Mouse (Mus musculus): ENCODE results near the gene Ust. TPM values are rescaled to one million over a fixed set of nuclear protein-coding genes. Genes with fewer than 3 reads are reported as not detected.

Gene Ust
- polyA plus RNA-seq, 1 experiment from 2014 or later = 11.5 TPM

DNA sequence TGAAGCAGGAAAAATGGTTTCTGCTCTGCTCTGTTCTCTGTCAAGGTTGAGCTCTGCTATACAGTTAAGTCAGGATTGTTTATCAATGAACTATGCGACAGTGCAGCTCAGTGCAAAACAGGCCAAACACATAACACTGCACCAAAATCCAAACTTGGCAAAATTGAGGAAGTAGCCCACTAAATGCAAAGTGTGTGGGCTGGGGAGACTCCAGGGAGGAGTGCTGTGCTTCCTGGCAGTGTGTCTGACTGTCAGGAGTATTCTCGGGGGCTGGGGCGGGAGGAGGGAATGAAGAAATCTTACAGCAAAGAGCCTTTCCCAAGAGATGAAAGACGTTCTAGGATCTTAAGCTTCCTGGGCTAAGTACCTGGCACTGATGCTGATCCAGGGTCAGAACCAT lies 165.1 kb downstream of the Ust start:
- Histone ChIP-seq H3K27ac (no peak overlapping the region), H3K4me2 (no peak overlapping the region), H3K36me3 (no peaks in the 10 kb centered on the region), H3K27me3 (no peaks in the 10 kb centered on the region), H3K9me3 (no peaks in the 10 kb centered on the region), H3K4me1 (0 out of 2 replicates have a peak, but pooled peaks cover 2% of the 10 kb centered on the region), H3K4me3 (no peak overlapping the region), H3K9ac (no peak overlapping the region)
- WGBS = 84% methylated on average over 4 of the region's 4 CpGs
- ATAC-seq (ENCODE audit: insufficient number of reproducible peaks, low FRiP score, low TSS enrichment, low read depth) = no peak

DNA sequence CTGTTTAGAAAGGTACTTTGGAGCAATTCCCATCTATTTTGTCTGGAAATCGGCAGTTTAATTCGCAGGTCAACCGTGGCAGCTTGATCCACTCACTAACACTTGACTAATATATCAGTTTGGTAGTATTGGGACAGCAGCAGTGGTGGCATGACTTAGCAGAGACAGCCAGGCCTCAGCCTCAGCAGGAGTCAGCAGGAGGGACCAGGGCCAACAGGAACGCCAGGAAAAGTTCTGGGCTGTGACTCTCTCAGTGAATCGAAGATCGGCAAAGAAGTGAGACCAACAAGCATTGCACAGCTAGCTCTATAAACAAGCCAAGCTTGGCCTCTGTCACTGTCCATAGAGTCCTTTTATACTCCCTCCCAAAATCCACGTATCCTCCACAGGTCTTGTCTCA lies 168.0 kb downstream of the Ust start:
- WGBS = 90% methylated on average over 7 of the region's 7 CpGs

DNA sequence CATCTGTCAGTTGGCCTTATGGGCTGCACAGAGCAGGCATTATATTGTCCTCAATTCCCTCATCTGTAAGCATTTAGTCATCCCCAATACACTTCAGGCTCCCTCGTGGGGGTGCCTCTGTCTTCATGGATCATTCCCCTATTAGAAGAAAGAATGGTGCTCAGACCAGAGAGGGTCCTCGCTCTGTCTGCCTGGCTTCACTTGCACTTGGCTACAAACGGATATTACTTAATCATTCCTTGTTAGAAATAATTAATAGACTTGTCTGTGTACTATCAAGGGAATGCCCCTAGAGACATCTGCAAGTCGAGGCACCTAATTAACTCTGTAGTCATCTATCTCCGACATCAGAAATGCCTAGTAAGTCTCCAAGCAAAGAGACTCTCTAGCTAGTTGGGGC lies 171.1 kb downstream of the Ust start:
- H3K27me3 ChIP-seq = no peaks in the 10 kb centered on the region
- ATAC-seq (ENCODE audit: insufficient number of reproducible peaks, low FRiP score, low TSS enrichment, low read depth) = no peak
- H3K9me3 ChIP-seq = no peaks in the 10 kb centered on the region
- no peak overlapping the region for H3K4me3 ChIP-seq
- WGBS = 48% methylated on average over 5 of the region's 5 CpGs
- no peak overlapping the region for H3K27ac ChIP-seq
- H3K4me2 ChIP-seq = no peak overlapping the region
- H3K4me1 ChIP-seq = peaks cover 9% of the 10 kb centered on the region; the same call in 1 of the 2 replicates
- no peak overlapping the region for H3K9ac ChIP-seq
- no peaks in the 10 kb centered on the region for H3K36me3 ChIP-seq

More for the DNA sequence above, 168.0 kb downstream of the Ust start:
- Histone ChIP-seq H3K4me3 (no peak overlapping the region), H3K9ac (no peak overlapping the region), H3K4me1 (no peaks in the 10 kb centered on the region), H3K27me3 (no peaks in the 10 kb centered on the region), H3K36me3 (no peaks in the 10 kb centered on the region), H3K27ac (no peak overlapping the region), H3K9me3 (no peaks in the 10 kb centered on the region), H3K4me2 (no peak overlapping the region)
- no peak for ATAC-seq (ENCODE audit: insufficient number of reproducible peaks, low FRiP score, low TSS enrichment, low read depth)

DNA sequence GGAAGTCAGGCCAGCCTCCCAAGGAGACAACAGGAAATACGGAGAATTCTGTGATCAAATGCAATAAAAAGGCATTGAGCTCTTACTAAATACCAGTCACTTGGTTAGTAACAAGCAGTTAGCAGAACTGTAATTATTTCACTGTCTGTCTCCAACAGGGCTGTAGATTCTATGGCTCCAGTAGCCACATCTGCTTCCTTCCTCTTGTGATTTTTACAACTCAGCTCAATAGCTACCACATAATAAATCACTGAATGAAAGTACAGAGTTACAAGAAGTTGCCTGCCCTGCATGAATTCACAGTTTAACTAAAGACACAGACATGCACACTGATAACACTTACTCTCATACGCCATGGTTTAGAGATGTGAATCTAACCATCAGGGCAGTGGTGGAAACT lies 176.1 kb downstream of the Ust start:
- H3K27me3 ChIP-seq = no peaks in the 10 kb centered on the region
- ATAC-seq (ENCODE audit: insufficient number of reproducible peaks, low FRiP score, low TSS enrichment, low read depth) = no peak
- 36% methylated on average over 2 of the region's 2 CpGs for WGBS

GRCm38 (mm10) chr10:8339645-8340428 lies 178.8 kb downstream of the Ust start:
- H3K27ac ChIP-seq = no peak overlapping the region

More for the DNA sequence above, 176.1 kb downstream of the Ust start:
- Histone ChIP-seq H3K9me3 (no peaks in the 10 kb centered on the region), H3K4me3 (no peak overlapping the region), H3K4me2 (no peak overlapping the region), H3K9ac (no peak overlapping the region), H3K4me1 (peaks cover 19% of the 10 kb centered on the region; the same call in 1 of the 2 replicates), H3K36me3 (no peaks in the 10 kb centered on the region), H3K27ac (no peak overlapping the region; the same call in 1 of the 2 replicates)

DNA sequence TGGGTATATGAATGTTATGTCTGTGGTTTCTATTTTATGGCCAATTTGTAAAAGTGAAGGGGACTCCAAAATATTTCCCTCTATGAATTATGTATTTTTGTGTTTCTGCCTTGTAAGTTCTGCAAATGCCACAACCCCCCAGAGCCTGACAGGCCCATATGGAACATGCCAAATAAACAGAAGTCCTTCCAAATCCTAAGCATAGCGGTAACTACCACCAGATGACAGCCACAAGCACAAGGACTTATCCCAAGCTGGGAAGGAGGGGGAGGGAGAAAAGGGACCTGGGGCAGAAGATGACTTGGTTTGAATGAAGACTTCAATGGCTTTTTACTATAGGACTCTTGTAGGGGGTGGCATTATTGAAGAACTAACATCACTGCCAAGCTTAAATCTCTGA lies 182.0 kb downstream of the Ust start:
- Histone ChIP-seq H3K27me3 (no peaks in the 10 kb centered on the region), H3K27ac (no peak overlapping the region), H3K36me3 (no peaks in the 10 kb centered on the region), H3K9me3 (no peaks in the 10 kb centered on the region), H3K4me2 (no peak overlapping the region), H3K4me3 (no peak overlapping the region), H3K4me1 (0 out of 2 replicates have a peak, but pooled peaks cover 6% of the 10 kb centered on the region), H3K9ac (no peak overlapping the region)
- 68% methylated on average over 1 of the region's 1 CpGs for WGBS
- ATAC-seq (ENCODE audit: insufficient number of reproducible peaks, low FRiP score, low TSS enrichment, low read depth) = no peak

More at GRCm38 (mm10) chr10:8339645-8340428, 178.8 kb downstream of the Ust start:
- Histone ChIP-seq H3K36me3 (no peaks in the 10 kb centered on the region), H3K4me1 (peaks cover 19% of the 10 kb centered on the region; the same call in 1 of the 2 replicates), H3K9me3 (no peaks in the 10 kb centered on the region), H3K4me2 (no peak overlapping the region), H3K27me3 (no peaks in the 10 kb centered on the region), H3K9ac (no peak overlapping the region), H3K4me3 (no peak overlapping the region)
- ATAC-seq (ENCODE audit: insufficient number of reproducible peaks, low FRiP score, low TSS enrichment, low read depth) = no peak
- WGBS = 81% methylated on average over 12 of the region's 12 CpGs

DNA sequence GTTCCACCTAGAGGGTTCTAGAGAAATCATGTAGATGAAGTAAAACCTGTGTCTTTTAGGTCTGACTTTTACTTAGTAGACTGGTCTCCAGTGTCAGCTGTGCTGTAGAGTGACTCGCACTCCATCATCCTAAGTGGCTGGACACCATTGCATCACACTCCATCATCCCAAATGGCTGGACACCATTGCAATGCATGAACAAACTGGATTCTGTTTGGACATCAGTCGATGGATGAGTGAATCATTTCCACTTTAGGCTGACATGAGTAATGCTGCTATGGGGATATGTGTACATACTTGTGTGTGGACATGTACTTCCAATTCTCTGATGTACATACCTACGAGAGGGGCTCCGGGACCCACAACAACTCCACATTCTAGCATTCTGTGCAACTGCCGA lies 187.7 kb downstream of the Ust start:
- 84% methylated on average over 5 of the region's 5 CpGs for WGBS
- Histone ChIP-seq H3K27ac (no peak overlapping the region), H3K9me3 (no peaks in the 10 kb centered on the region), H3K27me3 (no peaks in the 10 kb centered on the region), H3K36me3 (no peaks in the 10 kb centered on the region), H3K9ac (no peak overlapping the region), H3K4me3 (no peak overlapping the region), H3K4me1 (no peaks in the 10 kb centered on the region), H3K4me2 (no peak overlapping the region)
- ATAC-seq (ENCODE audit: insufficient number of reproducible peaks, low FRiP score, low TSS enrichment, low read depth) = no peak

- H3K4me2 ChIP-seq = no peak overlapping the region
- H3K27ac ChIP-seq = no peak overlapping the region
- H3K9me3 ChIP-seq = no peaks in the 10 kb centered on the region
- 89% methylated on average over 8 of the region's 8 CpGs for WGBS
- H3K4me3 ChIP-seq = no peak overlapping the region
- ATAC-seq (ENCODE audit: insufficient number of reproducible peaks, low FRiP score, low TSS enrichment, low read depth) = no peak
- no peaks in the 10 kb centered on the region for H3K36me3 ChIP-seq
- no peaks in the 10 kb centered on the region for H3K4me1 ChIP-seq
- H3K27me3 ChIP-seq = no peaks in the 10 kb centered on the region
- H3K9ac ChIP-seq = no peak overlapping the region
Observed at GRCm38 (mm10) chr10:8330006-8330405, 188.6 kb downstream of the Ust start.

GRCm38 (mm10) chr10:8323304-8323765 lies 195.3 kb downstream of the Ust start:
- no peaks in the 10 kb centered on the region for H3K36me3 ChIP-seq
- WGBS = 40% methylated on average over 2 of the region's 2 CpGs
- H3K4me3 ChIP-seq = no peak overlapping the region
- no peak overlapping the region for H3K27ac ChIP-seq
- no peaks in the 10 kb centered on the region for H3K9me3 ChIP-seq
- no peak for ATAC-seq (ENCODE audit: insufficient number of reproducible peaks, low FRiP score, low TSS enrichment, low read depth)
- no peak overlapping the region for H3K9ac ChIP-seq
- no peaks in the 10 kb centered on the region for H3K27me3 ChIP-seq
- no peaks in the 10 kb centered on the region; the same call in 1 of the 2 replicates for H3K4me1 ChIP-seq
- no peak overlapping the region for H3K4me2 ChIP-seq

GRCm38 (mm10) chr10:8320771-8321170 lies 197.9 kb downstream of the Ust start:
- Histone ChIP-seq H3K4me3 (no peak overlapping the region), H3K27ac (no peak overlapping the region), H3K9me3 (no peaks in the 10 kb centered on the region), H3K27me3 (no peaks in the 10 kb centered on the region), H3K36me3 (no peaks in the 10 kb centered on the region), H3K4me2 (no peak overlapping the region), H3K9ac (no peak overlapping the region), H3K4me1 (no peaks in the 10 kb centered on the region; the same call in 1 of the 2 replicates)
- no peak for ATAC-seq (ENCODE audit: insufficient number of reproducible peaks, low FRiP score, low TSS enrichment, low read depth)

DNA sequence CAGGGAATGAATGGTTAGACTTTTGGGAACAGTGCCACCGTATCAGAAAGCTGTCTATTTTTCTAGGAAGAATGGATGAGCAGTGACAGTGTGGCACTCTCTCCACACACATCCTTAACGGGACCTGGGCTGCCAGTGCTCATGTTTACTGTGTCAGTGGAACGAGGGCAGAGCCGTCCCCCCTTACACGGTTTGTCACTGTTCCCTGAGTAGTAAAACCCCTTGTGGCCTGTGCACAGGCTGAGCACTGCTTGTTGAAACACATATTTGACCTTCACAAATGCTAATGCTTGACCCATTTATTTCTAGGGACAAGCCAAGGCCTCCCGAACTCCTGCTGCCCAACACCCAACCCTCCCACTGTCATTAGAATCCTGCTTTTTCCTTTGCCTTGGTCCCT lies 209.2 kb downstream of the Ust start:
- Histone ChIP-seq H3K36me3 (no peaks in the 10 kb centered on the region), H3K27me3 (no peaks in the 10 kb centered on the region), H3K4me1 (peaks cover 11% of the 10 kb centered on the region), H3K4me3 (no peak overlapping the region), H3K27ac (no peak overlapping the region), H3K9me3 (no peaks in the 10 kb centered on the region), H3K9ac (no peak overlapping the region), H3K4me2 (no peak overlapping the region)
- WGBS = 60% methylated on average over 6 of the region's 6 CpGs
- ATAC-seq (ENCODE audit: insufficient number of reproducible peaks, low FRiP score, low TSS enrichment, low read depth) = no peak

DNA sequence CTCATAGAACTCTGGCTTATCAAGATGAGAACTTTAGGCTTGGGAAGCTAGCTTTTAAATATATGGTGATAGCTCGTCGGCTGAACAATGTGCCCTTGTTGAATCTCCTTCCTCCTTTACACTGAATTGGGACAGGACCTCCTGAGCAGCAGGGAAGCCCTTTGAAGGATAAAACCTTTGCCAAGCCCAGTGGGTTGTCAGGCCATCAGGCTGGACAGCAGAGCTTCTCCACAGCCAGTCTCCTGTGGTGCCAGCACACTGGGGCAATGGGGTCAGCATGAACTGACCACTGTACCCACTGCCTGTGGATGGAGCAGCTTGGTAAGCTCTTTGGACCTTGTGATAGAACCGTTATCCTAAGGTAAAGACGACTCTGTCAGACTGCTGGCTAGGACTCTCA lies 214.4 kb downstream of the Ust start:
- no peaks in the 10 kb centered on the region for H3K27me3 ChIP-seq
- ATAC-seq (ENCODE audit: insufficient number of reproducible peaks, low FRiP score, low TSS enrichment, low read depth) = no peak
- H3K27ac ChIP-seq = no peak overlapping the region
- H3K4me3 ChIP-seq = no peak overlapping the region
- H3K36me3 ChIP-seq = no peaks in the 10 kb centered on the region
- H3K9me3 ChIP-seq = no peaks in the 10 kb centered on the region
- 79% methylated on average over 4 of the region's 4 CpGs for WGBS
- H3K9ac ChIP-seq = no peak overlapping the region
- H3K4me1 ChIP-seq = peaks cover 7% of the 10 kb centered on the region
- no peak overlapping the region for H3K4me2 ChIP-seq

Data from limb, embryonic 15.5 days (tissue).